Mouse (Mus musculus): Measurements from ENCODE around the gene Atf6. TPM values are rescaled to one million over a fixed set of nuclear protein-coding genes. Genes with fewer than 3 reads are reported as not detected.

Gene Atf6
- polyA plus RNA-seq, 2 experiments, result 4.8 to 6.6 TPM

DNA sequence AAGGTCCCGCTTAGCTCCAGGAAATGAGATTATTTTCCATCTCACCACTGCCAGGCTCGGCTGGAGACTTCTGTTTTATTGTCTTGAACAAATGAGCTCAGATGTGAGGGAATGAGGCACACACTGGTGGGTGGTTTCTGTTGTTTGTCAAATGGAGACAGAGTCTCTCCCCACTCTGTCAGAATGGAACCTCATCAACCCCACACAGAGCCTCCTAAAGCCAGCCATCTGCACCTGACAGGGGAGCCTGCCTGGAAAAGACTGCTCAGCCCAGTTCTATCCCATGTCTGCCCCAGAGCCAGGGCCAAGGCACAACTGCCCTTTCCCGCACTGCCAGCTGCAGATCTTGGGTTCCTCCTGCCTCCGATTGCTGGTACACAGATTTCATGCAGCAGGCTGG, 188.7 kb downstream of the Atf6 start:
- Histone ChIP-seq H3K9ac (replicated peaks) (no peak overlapping the region), H3K27me3 (ENCODE audit: control insufficient read depth, insufficient read depth, low read length) (no peaks in the 10 kb centered on the region), H3K4me2 (ENCODE audit: low read depth) (no peak overlapping the region), H3K9me3 (ENCODE audit: control insufficient read depth, low read length) (no peaks in the 10 kb centered on the region), H3K4me1 (replicated peaks; ENCODE audit: control insufficient read depth in 2 of 2, insufficient read depth in 2 of 2, low read length in 1 of 2) (no peaks in the 10 kb centered on the region), H3K36me3 (replicated peaks; ENCODE audit: control insufficient read depth, insufficient read depth, low read depth) (no peaks in the 10 kb centered on the region), H3K27ac (no peak overlapping the region), H3K4me3 (ENCODE audit: insufficient read depth in 1 of 2, low read depth in 2 of 2, low read length in 2 of 2) (no peak overlapping the region)
- WGBS (ENCODE audit: insufficient replicate concordance), result 45% methylated on average over 4 of the region's 4 CpGs
- no peak for DNase-seq (ENCODE audit: low read depth in 3 of 3, low spot score in 3 of 3)
- TF ChIP-seq CTCF (IDR thresholded peaks at IDR 0.05; ENCODE audit: low read depth), result no peak
- no peak for TF ChIP-seq EP300 (IDR thresholded peaks at IDR 0.05; ENCODE audit: low read depth)
- ATAC-seq (ENCODE audit: insufficient read depth), result no peak

DNA sequence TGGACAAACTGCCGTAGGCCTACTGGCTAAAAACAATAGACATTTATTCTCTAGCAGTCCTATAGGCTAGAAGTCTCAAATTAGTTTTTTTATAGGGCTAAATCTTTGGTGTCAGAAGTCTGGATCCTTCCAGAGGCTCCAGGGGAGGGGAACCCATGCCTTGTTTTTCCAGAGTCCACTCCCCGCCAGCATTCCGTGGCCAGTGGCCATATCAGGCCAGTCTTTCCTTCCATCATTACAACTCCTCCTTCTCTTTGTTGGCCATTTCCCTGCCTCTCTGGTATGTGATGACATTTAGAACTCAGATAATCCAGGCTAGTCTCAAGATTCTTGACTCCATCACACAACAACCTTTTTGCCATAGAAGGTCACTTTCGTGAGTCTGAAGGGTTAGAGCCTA, 189.9 kb downstream of the Atf6 start:
- H3K4me3 ChIP-seq (ENCODE audit: insufficient read depth in 1 of 2, low read depth in 2 of 2, low read length in 2 of 2), result no peak overlapping the region
- H3K27me3 ChIP-seq (ENCODE audit: control insufficient read depth, insufficient read depth, low read length), result no peaks in the 10 kb centered on the region
- no peaks in the 10 kb centered on the region for H3K36me3 ChIP-seq (replicated peaks; ENCODE audit: control insufficient read depth, insufficient read depth, low read depth)
- no peaks in the 10 kb centered on the region for H3K4me1 ChIP-seq (replicated peaks; ENCODE audit: control insufficient read depth in 2 of 2, insufficient read depth in 2 of 2, low read length in 1 of 2)
- no peak overlapping the region for H3K27ac ChIP-seq
- WGBS (ENCODE audit: insufficient replicate concordance), result 80% methylated on average over 4 of the region's 4 CpGs
- ATAC-seq (ENCODE audit: insufficient read depth) (no peak), DNase-seq (ENCODE audit: low read depth in 3 of 3, low spot score in 3 of 3) (no peak)
- no peak overlapping the region for H3K4me2 ChIP-seq (ENCODE audit: low read depth)
- no peak overlapping the region for H3K9ac ChIP-seq (replicated peaks)
- TF ChIP-seq EP300 (IDR thresholded peaks at IDR 0.05; ENCODE audit: low read depth), result no peak
- no peak for TF ChIP-seq CTCF (IDR thresholded peaks at IDR 0.05; ENCODE audit: low read depth)
- no peaks in the 10 kb centered on the region for H3K9me3 ChIP-seq (ENCODE audit: control insufficient read depth, low read length)

DNA sequence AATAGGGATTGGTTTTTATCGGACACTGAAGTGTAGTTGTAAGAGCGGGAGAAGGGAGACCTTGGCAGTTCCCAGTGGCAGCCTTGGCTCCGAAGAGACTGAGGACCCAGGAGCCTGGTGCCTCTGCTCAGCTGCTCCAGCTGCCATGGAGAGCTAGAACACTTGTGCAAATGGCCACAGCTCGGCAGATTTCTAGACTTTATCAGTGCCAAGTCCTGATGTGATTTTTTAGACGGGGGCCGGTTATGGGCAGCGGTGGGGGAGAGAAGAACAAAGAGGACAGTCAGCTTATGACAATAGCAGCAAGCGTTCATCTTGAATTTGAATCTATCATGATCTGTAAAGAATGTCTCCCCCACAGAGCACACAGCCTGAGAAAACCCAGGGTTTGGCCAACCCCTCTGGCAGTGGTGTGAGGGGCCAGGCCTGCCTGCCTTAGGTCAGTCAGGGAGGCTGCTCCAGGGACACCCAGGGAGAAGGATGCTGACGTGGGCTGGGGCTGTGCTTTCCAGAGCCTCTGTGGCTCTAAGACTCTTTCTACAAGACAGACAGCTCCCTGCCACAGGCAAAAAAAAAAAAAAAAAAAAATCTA, 193.3 kb downstream of the Atf6 start:
- no peak overlapping the region for H3K4me3 ChIP-seq (ENCODE audit: insufficient read depth in 1 of 2, low read depth in 2 of 2, low read length in 2 of 2)
- DNase-seq (ENCODE audit: low read depth in 3 of 3, low spot score in 3 of 3) (no peak), ATAC-seq (ENCODE audit: insufficient read depth) (no peak)
- no peak overlapping the region for H3K4me2 ChIP-seq (ENCODE audit: low read depth)
- H3K4me1 ChIP-seq (replicated peaks; ENCODE audit: control insufficient read depth in 2 of 2, insufficient read depth in 2 of 2, low read length in 1 of 2), result no peaks in the 10 kb centered on the region
- TF ChIP-seq CTCF (IDR thresholded peaks at IDR 0.05; ENCODE audit: low read depth), result no peak
- no peak for TF ChIP-seq EP300 (IDR thresholded peaks at IDR 0.05; ENCODE audit: low read depth)
- no peak overlapping the region for H3K9ac ChIP-seq (replicated peaks)
- no peak overlapping the region for H3K27ac ChIP-seq
- no peaks in the 10 kb centered on the region for H3K36me3 ChIP-seq (replicated peaks; ENCODE audit: control insufficient read depth, insufficient read depth, low read depth)
- no peaks in the 10 kb centered on the region for H3K27me3 ChIP-seq (ENCODE audit: control insufficient read depth, insufficient read depth, low read length)
- H3K9me3 ChIP-seq (ENCODE audit: control insufficient read depth, low read length), result no peaks in the 10 kb centered on the region
- 69% methylated on average over 9 of the region's 9 CpGs for WGBS (ENCODE audit: insufficient replicate concordance)

DNA sequence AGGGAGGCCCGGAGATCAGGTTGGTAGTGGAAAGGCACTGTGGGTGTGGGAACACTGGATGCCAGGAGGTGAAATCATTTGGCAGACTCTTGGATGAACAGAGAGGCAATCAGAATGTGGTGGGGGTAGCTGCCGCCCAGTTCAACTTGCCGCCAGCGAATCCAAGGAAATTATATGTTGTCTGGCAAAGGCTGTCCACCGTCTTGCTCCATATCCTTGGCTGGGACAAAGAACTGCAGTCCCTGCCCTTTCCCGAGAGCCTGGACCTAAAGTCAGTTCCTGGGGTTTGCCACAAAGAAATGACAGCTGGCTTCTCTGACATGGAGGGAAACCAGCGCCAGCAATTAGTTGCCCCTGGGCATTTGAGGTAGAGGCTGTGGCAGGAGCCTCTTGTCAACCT, 202.4 kb downstream of the Atf6 start:
- H3K36me3 ChIP-seq (replicated peaks; ENCODE audit: control insufficient read depth, insufficient read depth, low read depth), result no peaks in the 10 kb centered on the region
- no peaks in the 10 kb centered on the region for H3K9me3 ChIP-seq (ENCODE audit: control insufficient read depth, low read length)
- no peaks in the 10 kb centered on the region for H3K27me3 ChIP-seq (ENCODE audit: control insufficient read depth, insufficient read depth, low read length)
- no peak for DNase-seq (ENCODE audit: low read depth in 3 of 3, low spot score in 3 of 3)
- no peaks in the 10 kb centered on the region for H3K4me1 ChIP-seq (replicated peaks; ENCODE audit: control insufficient read depth in 2 of 2, insufficient read depth in 2 of 2, low read length in 1 of 2)
- H3K4me3 ChIP-seq (ENCODE audit: insufficient read depth in 1 of 2, low read depth in 2 of 2, low read length in 2 of 2), result no peak overlapping the region
- TF ChIP-seq EP300 (IDR thresholded peaks at IDR 0.05; ENCODE audit: low read depth), result no peak
- TF ChIP-seq CTCF (IDR thresholded peaks at IDR 0.05; ENCODE audit: low read depth), result no peak
- no peak overlapping the region for H3K9ac ChIP-seq (replicated peaks)
- ATAC-seq (ENCODE audit: insufficient read depth), result no peak
- no peak overlapping the region for H3K27ac ChIP-seq
- H3K4me2 ChIP-seq (ENCODE audit: low read depth), result no peak overlapping the region
- 80% methylated on average over 7 of the region's 7 CpGs for WGBS (ENCODE audit: insufficient replicate concordance)

DNA sequence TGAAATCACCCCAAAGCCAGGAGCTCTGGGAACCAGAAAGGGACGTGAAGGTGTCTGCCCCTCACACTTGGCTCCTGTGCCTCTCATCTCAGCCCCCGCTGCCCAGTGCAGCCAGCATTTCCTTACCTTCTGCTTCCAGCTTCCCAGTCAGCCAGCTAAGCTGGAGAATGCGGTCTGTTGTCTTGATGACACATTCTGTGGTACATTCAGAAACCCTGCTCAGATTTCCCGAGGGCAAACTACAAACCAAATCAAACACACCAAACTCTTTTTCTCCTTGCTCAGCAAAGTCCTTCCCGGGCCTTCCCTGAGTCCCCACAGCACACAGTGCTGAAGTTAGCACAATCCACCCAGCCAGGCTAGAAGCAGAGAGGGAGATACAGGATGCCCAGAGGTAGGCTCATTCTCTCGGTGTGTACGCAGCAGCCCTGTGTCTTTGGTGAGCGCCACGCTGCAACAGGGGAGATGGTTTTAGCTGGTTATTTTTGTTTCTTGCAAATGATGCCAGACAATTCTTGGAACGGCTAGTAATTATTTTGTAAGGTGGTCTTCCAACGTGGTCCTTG, 202.9 kb downstream of the Atf6 start:
- WGBS (ENCODE audit: insufficient replicate concordance), result 66% methylated on average over 11 of the region's 11 CpGs
- no peaks in the 10 kb centered on the region for H3K4me1 ChIP-seq (replicated peaks; ENCODE audit: control insufficient read depth in 2 of 2, insufficient read depth in 2 of 2, low read length in 1 of 2)
- H3K36me3 ChIP-seq (replicated peaks; ENCODE audit: control insufficient read depth, insufficient read depth, low read depth), result no peaks in the 10 kb centered on the region
- TF ChIP-seq EP300 (IDR thresholded peaks at IDR 0.05; ENCODE audit: low read depth) (no peak), CTCF (IDR thresholded peaks at IDR 0.05; ENCODE audit: low read depth) (no peak)
- DNase-seq (ENCODE audit: low read depth in 3 of 3, low spot score in 3 of 3) (no peak), ATAC-seq (ENCODE audit: insufficient read depth) (no peak)
- H3K4me2 ChIP-seq (ENCODE audit: low read depth), result no peak overlapping the region
- no peaks in the 10 kb centered on the region for H3K9me3 ChIP-seq (ENCODE audit: control insufficient read depth, low read length)
- H3K9ac ChIP-seq (replicated peaks), result no peak overlapping the region
- no peaks in the 10 kb centered on the region for H3K27me3 ChIP-seq (ENCODE audit: control insufficient read depth, insufficient read depth, low read length)
- H3K27ac ChIP-seq, result no peak overlapping the region
- H3K4me3 ChIP-seq (ENCODE audit: insufficient read depth in 1 of 2, low read depth in 2 of 2, low read length in 2 of 2), result no peak overlapping the region
